Mouse (Mus musculus): ENCODE measurements around the gene Snx33.
"Not testable (repeated sequence)": the region's sequence is repeated elsewhere in the genome, so short reads cannot be mapped to it uniquely, and the experiment has no call there.

Gene Snx33

GRCm38 (mm10) chr9:56926025-56926360 lies 2.2 kb downstream of the Snx33 start:
- in situ Hi-C loops (cut with MseI, MboI) = no loop called here

DNA sequence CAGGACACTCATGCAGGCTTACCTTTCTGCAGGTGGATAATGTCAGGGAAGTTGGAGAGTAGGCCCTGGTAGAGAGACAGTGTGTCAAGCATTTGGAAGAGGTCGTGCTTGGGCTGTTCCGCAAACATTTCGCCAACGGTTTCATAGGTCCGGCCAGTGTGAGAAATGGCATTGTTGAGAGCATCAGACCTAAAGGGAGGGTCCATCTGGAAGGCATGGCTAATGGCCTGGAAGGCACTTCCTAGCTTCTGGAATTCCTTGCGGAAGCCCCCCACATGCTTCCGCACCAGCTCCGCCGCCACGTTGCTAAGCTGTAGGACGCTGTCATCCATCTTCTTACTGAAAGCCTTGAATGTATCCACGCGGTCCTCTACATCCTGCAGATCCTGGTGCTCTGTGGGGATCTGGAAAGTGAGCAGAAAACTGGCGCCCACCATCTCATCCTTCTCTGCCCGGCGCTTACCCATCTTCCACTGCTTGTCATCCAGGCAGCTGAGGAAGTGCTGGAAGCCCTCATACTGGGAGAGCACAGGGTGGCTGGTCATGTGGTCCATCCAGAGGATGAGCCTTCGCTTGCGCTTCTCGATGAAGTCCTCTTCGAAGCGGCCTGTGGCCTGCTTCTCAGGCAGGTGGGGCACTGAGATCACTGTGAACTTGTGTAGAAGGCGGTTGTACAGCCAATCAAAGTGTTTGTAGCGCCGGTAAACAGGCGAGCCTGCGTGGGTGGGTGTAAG lies 2.7 kb downstream of the Snx33 start:
- in situ Hi-C loops (cut with MseI, MboI) = no loop called here

GRCm38 (mm10) chr9:56924651-56925027 lies 3.5 kb downstream of the Snx33 start:
- in situ Hi-C loops (cut with MseI, MboI) = no loop called here

DNA sequence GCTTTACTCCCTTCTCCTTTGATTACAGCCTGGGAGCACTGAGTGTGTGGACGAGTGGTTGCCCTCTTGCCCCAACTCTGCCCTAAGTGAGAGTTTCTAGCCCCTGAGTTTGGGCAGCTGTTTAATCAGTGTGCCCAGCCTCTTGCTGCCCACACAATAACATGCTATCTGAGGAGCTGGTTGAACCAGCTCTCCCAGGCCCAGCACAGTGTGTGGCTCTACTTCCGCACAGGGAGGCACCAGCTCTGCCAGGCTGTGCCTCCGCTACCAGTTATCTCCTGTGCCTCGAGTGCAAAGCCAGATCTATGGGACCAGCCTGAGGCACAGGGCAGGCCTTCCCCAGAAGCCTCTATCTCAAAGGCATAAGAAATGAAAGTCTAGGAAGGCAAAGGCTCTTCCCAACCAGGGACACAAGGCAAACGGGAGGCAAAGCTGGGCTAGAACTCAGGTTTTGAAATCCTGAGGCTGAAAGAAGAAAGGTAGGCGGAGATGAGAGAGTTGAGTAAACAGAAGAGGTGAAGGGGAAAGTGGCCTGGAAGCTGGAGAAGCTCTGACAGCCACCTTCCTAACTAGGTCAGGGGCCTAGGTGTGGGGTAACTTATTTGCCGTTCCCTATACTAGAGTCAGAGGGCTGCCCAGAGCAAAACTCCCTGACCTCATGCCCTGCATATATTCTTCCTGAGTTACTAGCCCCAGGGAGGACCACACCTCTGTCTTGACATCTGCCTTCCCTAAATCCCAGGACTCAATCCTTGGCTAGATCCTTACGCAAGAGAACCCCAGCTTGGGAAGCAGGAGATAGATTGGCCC lies 4.1 kb downstream of the Snx33 start:
- in situ Hi-C loops (cut with MseI, MboI) = no loop called here

DNA sequence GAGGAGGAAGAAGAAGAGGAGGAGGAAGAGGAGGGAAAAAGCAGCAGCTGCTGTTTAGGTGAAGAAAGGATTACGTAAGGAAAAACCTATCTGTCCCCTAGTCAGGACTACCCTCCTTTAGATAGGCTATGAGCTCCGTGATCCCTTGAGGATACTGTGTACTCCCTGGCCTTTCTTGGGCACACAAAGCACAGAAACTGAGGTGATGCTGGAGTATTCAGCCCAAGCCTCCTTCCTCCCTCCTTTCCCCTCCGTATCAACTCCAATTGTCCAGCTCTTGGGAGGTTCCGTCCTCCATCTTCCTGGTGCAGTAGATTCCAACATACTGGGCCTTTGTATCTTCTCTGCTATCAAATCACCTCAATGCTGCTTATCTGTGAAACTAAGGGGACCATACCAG lies 5.4 kb downstream of the Snx33 start:
- in situ Hi-C loops (cut with MseI, MboI) = no loop called here

DNA sequence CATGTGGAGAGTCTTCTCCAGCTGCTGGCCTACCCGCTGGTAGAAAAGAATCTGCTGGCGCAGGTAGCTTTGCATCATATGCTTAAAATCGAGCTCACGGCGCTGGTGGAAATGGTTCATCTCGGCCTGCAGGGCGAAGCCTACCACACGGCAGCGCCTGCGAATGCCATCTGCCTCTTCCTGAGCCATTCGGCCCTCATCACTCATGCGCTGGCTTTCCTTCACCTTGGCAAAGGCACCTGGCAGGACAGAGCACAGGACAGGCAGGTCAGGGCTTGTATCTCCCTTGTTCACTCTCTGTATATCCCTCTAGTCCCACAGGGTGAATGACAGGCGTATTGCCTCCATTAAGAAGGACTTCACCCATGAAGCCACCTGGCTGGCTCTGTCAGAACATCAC lies 9.7 kb downstream of the Snx33 start:
- in situ Hi-C loops (cut with MseI, MboI) = no loop called here

- in situ Hi-C loops (cut with MseI, MboI) = no loop called here
Observed at GRCm38 (mm10) chr9:56917131-56917530, 11.0 kb downstream of the Snx33 start.

GRCm38 (mm10) chr9:56915695-56916410 lies 12.3 kb downstream of the Snx33 start:
- in situ Hi-C loops (cut with MseI, MboI) = no loop called here

GRCm38 (mm10) chr9:56915116-56915515 lies 13.1 kb downstream of the Snx33 start:
- in situ Hi-C loops (cut with MseI, MboI) = no loop called here

GRCm38 (mm10) chr9:56913991-56914390 lies 14.2 kb downstream of the Snx33 start:
- in situ Hi-C loops (cut with MseI, MboI) = no loop called here

- in situ Hi-C loops (cut with MseI, MboI) = no loop called here
Observed at GRCm38 (mm10) chr9:56911017-56911416, 17.2 kb downstream of the Snx33 start.

DNA sequence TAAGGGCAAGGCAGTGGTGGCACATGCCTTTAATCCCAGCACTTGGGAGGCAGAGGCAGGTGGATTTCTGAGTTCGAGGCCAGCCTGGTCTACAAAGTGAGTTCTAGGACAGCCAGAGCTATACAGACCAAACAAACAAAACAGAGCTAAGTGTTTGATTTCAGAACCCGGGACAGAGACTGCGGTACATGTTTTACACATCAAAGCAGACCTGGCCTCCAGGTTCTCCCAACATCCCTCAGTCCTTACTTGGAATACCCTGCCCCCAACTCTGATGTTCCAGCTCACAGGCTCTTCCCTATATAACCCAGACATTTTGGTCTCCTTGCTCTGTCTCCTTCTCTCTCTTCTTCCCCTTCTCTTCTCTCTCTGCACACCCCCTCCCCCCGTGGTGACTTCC lies 18.2 kb downstream of the Snx33 start:
- in situ Hi-C loops (cut with MseI, MboI) = not testable (repeated sequence)

- in situ Hi-C loops (cut with MseI, MboI) = no loop called here
Observed at GRCm38 (mm10) chr9:56907549-56907948, 20.6 kb downstream of the Snx33 start.

- in situ Hi-C loops (cut with MseI, MboI) = no loop called here
Observed at GRCm38 (mm10) chr9:56903662-56904061, 24.5 kb downstream of the Snx33 start.

GRCm38 (mm10) chr9:56901187-56901586 lies 27.0 kb downstream of the Snx33 start:
- in situ Hi-C loops (cut with MseI, MboI) = no loop called here

DNA sequence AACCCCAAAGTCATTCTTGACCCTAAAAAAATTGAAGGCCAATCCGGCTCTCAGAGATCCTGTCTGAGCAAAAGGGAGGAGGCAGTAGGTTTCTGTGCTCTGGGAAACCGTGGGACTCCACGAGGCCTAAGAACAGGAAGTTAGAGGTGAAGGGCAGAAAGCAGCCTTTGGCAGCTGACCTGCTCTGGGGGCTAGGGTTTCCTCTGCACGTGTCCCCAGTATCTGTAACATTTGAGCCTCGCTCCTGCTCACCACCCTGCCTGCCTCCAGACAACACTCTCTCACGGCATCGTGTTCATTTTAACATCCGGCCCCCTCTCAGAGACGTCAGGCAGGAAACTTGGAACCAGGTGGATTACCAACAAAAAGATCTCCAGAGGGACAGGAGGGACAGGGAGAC lies 27.6 kb downstream of the Snx33 start:
- in situ Hi-C loops (cut with MseI, MboI) = no loop called here

GRCm38 (mm10) chr9:56900060-56900459 lies 28.1 kb downstream of the Snx33 start:
- in situ Hi-C loops (cut with MseI, MboI) = no loop called here

DNA sequence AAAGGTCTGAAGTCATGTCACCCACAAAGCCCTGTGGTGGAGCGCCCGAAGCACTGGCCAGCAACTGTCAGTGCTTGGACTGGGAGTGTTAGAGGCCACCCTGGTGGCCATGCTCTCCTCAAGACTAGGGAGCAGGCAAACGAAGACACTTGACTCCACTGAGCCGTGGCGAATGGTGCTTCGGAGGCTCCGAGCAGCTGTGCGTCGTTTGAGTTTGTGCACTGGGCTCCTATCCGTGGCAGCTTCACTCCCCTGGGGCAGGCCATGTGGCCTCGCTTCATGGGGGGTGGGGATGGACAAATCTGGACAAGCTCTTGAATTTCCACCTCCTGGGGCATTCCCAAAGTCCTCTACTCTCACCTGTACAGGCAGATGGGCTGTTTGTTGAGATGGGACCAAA lies 28.8 kb downstream of the Snx33 start:
- in situ Hi-C loops (cut with MseI, MboI) = no loop called here

DNA sequence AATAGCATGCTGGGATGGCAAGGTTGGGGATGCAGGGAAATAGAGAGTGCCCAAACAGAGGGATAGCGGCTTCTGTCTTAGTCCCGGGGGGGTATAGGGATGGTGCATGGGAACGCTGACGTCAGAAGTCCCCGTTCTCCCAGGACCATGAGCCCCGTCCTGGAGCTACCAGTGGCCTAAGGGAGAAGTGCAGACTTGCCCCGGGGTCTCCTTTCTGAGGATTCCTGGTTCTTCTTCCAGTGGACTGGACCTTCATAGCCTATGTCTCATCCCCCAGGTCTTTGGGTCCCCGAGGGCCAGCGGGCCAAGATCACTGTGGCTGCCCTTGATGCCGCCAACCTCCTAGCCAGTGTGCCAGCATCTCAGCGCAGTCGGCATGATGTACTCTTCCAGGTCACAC lies 31.4 kb downstream of the Snx33 start:
- in situ Hi-C loops (cut with MseI, MboI) = no loop called here

- in situ Hi-C loops (cut with MseI, MboI) = loop anchor here in 1 of 2 experiments (5.0 kb wide), 1 partner anchor 38 kb away; no protein-coding TSS in a partner anchor
Observed at GRCm38 (mm10) chr9:56894006-56894405, 34.2 kb downstream of the Snx33 start.

- in situ Hi-C loops (cut with MseI, MboI) = loop anchor here in 1 of 2 experiments (5.0 kb wide), 1 partner anchor 39 kb away; no protein-coding TSS in a partner anchor
Observed at GRCm38 (mm10) chr9:56893313-56893712, 34.9 kb downstream of the Snx33 start.

- in situ Hi-C loops (cut with MseI, MboI) = loop anchor here in 1 of 2 experiments (5.0 kb wide), 1 partner anchor 40 kb away; no protein-coding TSS in a partner anchor
Observed at GRCm38 (mm10) chr9:56892111-56892510, 36.1 kb downstream of the Snx33 start.
